Comparison of ENCODE assay signal across 8 mouse cellular contexts in the genomic region with DNA sequence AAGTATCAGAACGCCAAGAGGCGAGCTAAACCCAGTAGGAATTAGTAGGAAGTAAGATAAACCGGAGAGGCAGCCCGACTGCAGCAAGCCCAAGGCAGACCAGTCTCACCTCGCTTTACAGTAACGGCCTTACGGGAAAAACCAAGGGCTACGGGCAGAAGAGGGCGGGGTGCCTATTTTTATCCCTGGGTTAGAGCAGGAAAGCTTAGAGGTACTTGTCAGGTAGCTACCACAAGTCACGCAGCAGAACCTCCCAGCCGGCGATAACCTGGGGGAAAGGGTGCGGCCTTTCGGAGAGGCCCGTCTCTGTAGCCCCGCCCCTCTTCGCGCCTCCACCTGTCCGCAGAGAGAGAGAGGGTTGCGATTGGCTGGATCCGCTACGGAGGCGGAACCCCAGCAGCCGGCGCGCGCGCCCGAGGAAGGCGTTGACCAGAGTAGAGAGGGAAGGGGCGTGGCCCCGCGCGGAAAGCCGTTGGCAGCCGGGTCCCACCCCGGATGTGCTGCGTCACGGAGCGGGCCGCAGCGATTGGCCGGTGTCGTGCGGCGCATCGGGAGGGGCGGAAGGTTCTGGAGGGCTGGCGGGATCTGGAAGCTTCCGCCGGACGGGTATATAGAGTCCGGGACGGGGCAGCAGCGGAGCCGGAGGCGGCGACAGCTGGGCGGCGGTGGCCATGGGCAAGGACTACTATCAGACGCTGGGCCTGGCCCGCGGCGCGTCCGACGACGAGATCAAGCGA. TPM values are rescaled to one million over a fixed set of nuclear protein-coding genes. Genes with fewer than 3 reads are reported as not detected.
DNase-seq lines count a peak whose midpoint lies in the region; ATAC-seq and TF ChIP-seq lines count a peak whose summit lies in the region.

A gene (minus strand): TSS at position 311 of the 737 bp plus-strand sequence.
A gene (plus strand): TSS at position 533 of the 737 bp plus-strand sequence.

- CTCF ChIA-PET in Patski (lab: Charles Lee) = interaction anchor here (0.9 to 2.3 kb wide), 5 partner anchors 13 to 45 kb away, joined by 3 to 10 read pairs (median 5); a partner anchor contains a TSS

- under 1% methylated on average over 67 of the region's 69 CpGs for WGBS in hindbrain, embryonic 13.5 days

- H3K9me3 ChIP-seq in hindbrain, embryonic 13.5 days = no peaks in the 10 kb centered on the region

- peak; percentile 91 for ATAC-seq in Patski
- peak; percentile 97 for ATAC-seq in hindbrain, embryonic 13.5 days (ENCODE audit: low FRiP score)

- peak within 1 kb of the TSS; percentile 98 for H3K27ac ChIP-seq in hindbrain, embryonic 13.5 days

- H3K4me3 ChIP-seq in hindbrain, embryonic 13.5 days = peak within 1 kb of the TSS; percentile 75

- H3K4me1 ChIP-seq in hindbrain, embryonic 13.5 days (replicated peaks) = peaks cover 33% of the 10 kb centered on the region

- peak; percentile 91 for DNase-seq in Patski (ENCODE audit: low read depth, low spot score)
- peak; percentile 100 for DNase-seq in cerebellum, postnatal 14 days
- DNase-seq in frontal cortex, postnatal 14 days (ENCODE audit: low spot score in 2 of 2) = peak; percentile 99
- DNase-seq in layer of hippocampus, postnatal 25 days (ENCODE audit: extremely low spot score in 1 of 2, low spot score in 1 of 2) = peak; percentile 94 to 97
- peak; percentile 100 for DNase-seq in lung, postnatal 25 days (ENCODE audit: low spot score)
- DNase-seq in retina, embryonic 14.5 days (ENCODE audit: low spot score) = peak; percentile 99
- peak; percentile 100 for DNase-seq in thymus, postnatal 4 days

- no peaks in the 10 kb centered on the region for H3K27me3 ChIP-seq in Patski
- H3K27me3 ChIP-seq in hindbrain, embryonic 13.5 days = no peaks in the 10 kb centered on the region

- H3K9ac ChIP-seq in hindbrain, embryonic 13.5 days = peak within 1 kb of the TSS; percentile 89

- no peak for TF ChIP-seq CTCF in Patski (IDR thresholded peaks at IDR 0.05)

- POLR2A ChIA-PET in Patski (lab: Charles Lee) = interaction anchor here (0.8 to 1.3 kb wide), 4 partner anchors 8 to 15 kb away, joined by 3 to 4 read pairs (median 4); no protein-coding TSS in a partner anchor

- H3K4me2 ChIP-seq in hindbrain, embryonic 13.5 days = peak within 1 kb of the TSS; percentile 90

- H3K36me3 ChIP-seq in hindbrain, embryonic 13.5 days = peaks cover 31% of the 10 kb centered on the region

- in situ Hi-C loops in Patski (cut with MboI; ENCODE audit: low pct_unique_long_range_greater_than_20kb) = no loop called here

RNA-seq across cellular contexts. Expression of the first gene that starts in this region (rescaled TPM):
- polyA plus RNA-seq in Patski (2021) = 275 TPM
- 998 and 1,025 TPM in 2 replicates for polyA plus RNA-seq in hindbrain, embryonic 13.5 days (2015; fragmentation: Nextera tagmentation; extraction: Ambion mirVana)
- total RNA-seq in layer of hippocampus, postnatal 25 days (2021) = 100 to 1,000 TPM; 510 to 556 TPM

RNA-seq across cellular contexts. Expression of the second gene that starts in this region (rescaled TPM):
- polyA plus RNA-seq in Patski (2021) = 39.9 TPM
- polyA plus RNA-seq in hindbrain, embryonic 13.5 days (2015; fragmentation: Nextera tagmentation; extraction: Ambion mirVana) = 54.1 and 54.2 TPM in 2 replicates
- total RNA-seq in layer of hippocampus, postnatal 25 days (2021) = 10 to 100 TPM; 30.0 to 40.0 TPM

Comparison
In these comparisons a context has a peak if more than half of its experiments do, and no peak if none do; other contexts are left out.
1. Peak in every context shown above with its lines: DNase-seq, ATAC-seq, H3K4me3 ChIP-seq and H3K27ac ChIP-seq.